Comparison of ENCODE assay signal across 10 mouse cellular contexts in the genomic region with DNA sequence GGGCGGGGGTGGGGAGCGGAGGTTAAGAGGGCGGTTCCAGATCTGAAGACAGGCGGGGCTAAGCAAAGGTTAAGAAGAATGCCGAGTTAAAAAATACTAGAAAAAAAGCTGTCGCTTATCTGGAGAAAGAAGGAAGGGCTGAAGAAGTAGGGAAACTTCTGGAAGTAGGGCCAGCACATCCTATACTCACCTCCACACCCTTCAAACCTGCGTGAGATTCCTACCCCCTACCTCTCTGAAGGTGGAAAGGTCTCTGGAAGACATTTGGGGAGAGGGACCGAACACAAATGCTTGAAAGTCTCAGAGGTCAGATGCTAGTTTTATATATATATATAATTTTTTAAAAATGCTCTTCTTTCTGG. TPM values are rescaled to one million over a fixed set of nuclear protein-coding genes. Genes with fewer than 3 reads are reported as not detected.
DNase-seq lines count a peak whose midpoint lies in the region; ATAC-seq and TF ChIP-seq lines count a peak whose summit lies in the region.
"Had no signal": no experiment of that assay in that cellular context is flagged by ENCODE, and none has a peak within 500 bp of the region (broad histone marks: within the 10 kb centered on the region; RNA-seq: fewer than 3 reads in every experiment).

No protein-coding gene starts in this region.

- H3K27me3 ChIP-seq in kidney, adult 2 months (replicated peaks; ENCODE audit: control insufficient read depth, insufficient read depth, low read length) = no peaks in the 10 kb centered on the region
- peaks cover 3% of the 10 kb centered on the region; the same call in 1 of the 2 replicates for H3K27me3 ChIP-seq in hindbrain, embryonic 12.5 days
- H3K27me3 ChIP-seq in midbrain, embryonic 11.5 days (ENCODE audit: control insufficient read depth, insufficient read depth, low read length) = no peaks in the 10 kb centered on the region

- 5% methylated on average over 8 of the region's 8 CpGs for WGBS in kidney, adult 2 months
- 8% methylated on average over 8 of the region's 8 CpGs for WGBS in hindbrain, embryonic 12.5 days
- 8% methylated on average over 8 of the region's 8 CpGs for WGBS in midbrain, embryonic 11.5 days

- no peak for TF ChIP-seq CTCF in kidney, adult 2 months (conservative IDR thresholded peaks at IDR 0.05; ENCODE audit: insufficient read depth, insufficient read length, low read depth, low read length)
- no peak for TF ChIP-seq CTCF in bone marrow macrophage, adult 2 months (IDR thresholded peaks at IDR 0.05; ENCODE audit: low read depth, low read length)

- no peak for DNase-seq in kidney, adult 2 months
- DNase-seq in kidney, adult 18-20 months = no peak
- no peak for DNase-seq in midbrain, embryonic 11.5 days (ENCODE audit: low spot score, missing footprints)
- DNase-seq in gastrocnemius, postnatal 14 days = no peak
- no peak for DNase-seq in gastrocnemius, postnatal 25 days
- no peak for DNase-seq in thymus, postnatal 25 days

- peak overlapping the region; percentile 50 for H3K4me3 ChIP-seq in kidney, adult 2 months (ENCODE audit: insufficient read depth, low read depth, low read length)
- peak overlapping the region; percentile 39 for H3K4me3 ChIP-seq in bone marrow macrophage, adult 2 months (ENCODE audit: insufficient read depth, low read length)
- H3K4me3 ChIP-seq in hindbrain, embryonic 12.5 days = peak overlapping the region; percentile 41
- H3K4me3 ChIP-seq in midbrain, embryonic 11.5 days (ENCODE audit: low read depth, low read length) = peak overlapping the region; percentile 52

- no peak for TF ChIP-seq POLR2A in kidney, adult 2 months (IDR thresholded peaks at IDR 0.05; ENCODE audit: low read depth, low read length)
- no peak for TF ChIP-seq POLR2A in bone marrow macrophage, adult 2 months (IDR thresholded peaks at IDR 0.05; ENCODE audit: borderline replicate concordance, low read depth, low read length)

- no peaks in the 10 kb centered on the region for H3K9me3 ChIP-seq in hindbrain, embryonic 12.5 days (replicated peaks)
- H3K9me3 ChIP-seq in midbrain, embryonic 11.5 days (ENCODE audit: control insufficient read depth, low read length) = no peaks in the 10 kb centered on the region

- H3K4me2 ChIP-seq in hindbrain, embryonic 12.5 days (replicated peaks) = peak overlapping the region; percentile 72
- peak overlapping the region; percentile 87 for H3K4me2 ChIP-seq in midbrain, embryonic 11.5 days

- H3K9ac ChIP-seq in hindbrain, embryonic 12.5 days = peak overlapping the region; percentile 41; the same call in 1 of the 2 replicates
- peak overlapping the region; percentile 68 for H3K9ac ChIP-seq in midbrain, embryonic 11.5 days (ENCODE audit: low read length)

- intact Hi-C loops in gastrocnemius, postnatal 14 days (cut with DNase I; ENCODE audit: low total_unique reads) = no loop called here

- H3K36me3 ChIP-seq in kidney, adult 2 months (ENCODE audit: control insufficient read depth, insufficient read depth, low read length) = no peaks in the 10 kb centered on the region
- H3K36me3 ChIP-seq in hindbrain, embryonic 12.5 days = no peaks in the 10 kb centered on the region
- H3K36me3 ChIP-seq in midbrain, embryonic 11.5 days (ENCODE audit: control insufficient read depth, insufficient read depth, low read length) = no peaks in the 10 kb centered on the region

- H3K27ac ChIP-seq in kidney, adult 2 months (ENCODE audit: insufficient read depth, low read depth, low read length) = peak overlapping the region; percentile 79
- no peak overlapping the region for H3K27ac ChIP-seq in bone marrow macrophage, adult 2 months (ENCODE audit: insufficient read depth, low read depth, low read length)
- no peak overlapping the region for H3K27ac ChIP-seq in hindbrain, embryonic 12.5 days
- no peak overlapping the region for H3K27ac ChIP-seq in midbrain, embryonic 11.5 days (ENCODE audit: low read depth, low read length)

- no peak for ATAC-seq in hindbrain, embryonic 12.5 days (ENCODE audit: low FRiP score)
- no peak for ATAC-seq in midbrain, embryonic 11.5 days (ENCODE audit: low FRiP score)

- H3K4me1 ChIP-seq in kidney, adult 2 months (ENCODE audit: control insufficient read depth, insufficient read depth, low read length) = peaks cover 12% of the 10 kb centered on the region
- peaks cover 10% of the 10 kb centered on the region for H3K4me1 ChIP-seq in bone marrow macrophage, adult 2 months (ENCODE audit: control insufficient read depth, insufficient read depth, low read length)
- H3K4me1 ChIP-seq in hindbrain, embryonic 12.5 days = 0 out of 2 replicates have a peak, but pooled peaks cover 4% of the 10 kb centered on the region
- no peaks in the 10 kb centered on the region for H3K4me1 ChIP-seq in midbrain, embryonic 11.5 days (ENCODE audit: control insufficient read depth, insufficient read depth, low read length)

RNA-seq across cellular contexts. Expression of gene Pctp, which starts 0.3 kb away (rescaled TPM):
- 8.7 and 12.3 TPM in 2 replicates for polyA plus RNA-seq in kidney, adult 2 months (2012; rRNA removed)
- polyA plus RNA-seq in bone marrow macrophage, adult 2 months (2012; ENCODE audit: insufficient read depth, insufficient read length, missing spikeins) = 19.7 and 20.1 TPM in 2 replicates
- 4.3 and 4.6 TPM in 2 replicates for polyA plus RNA-seq in hindbrain, embryonic 12.5 days (2016; fragmentation: Nextera tagmentation; extraction: Ambion mirVana)
- polyA plus RNA-seq in midbrain, embryonic 11.5 days (2014; fragmentation: Nextera tagmentation; extraction: Ambion mirVana) = 7.7 and 8.3 TPM in 2 replicates
- total RNA-seq in gastrocnemius, postnatal 14 days (2021) = 1 to 10 TPM; 2.6 to 3.0 TPM
- 1 to 10 TPM; 2.2 to 2.9 TPM for total RNA-seq in gastrocnemius, postnatal 25 days (2021)

RNA-seq across cellular contexts. Expression of gene Tmem100, which starts 27.2 kb away (rescaled TPM):
- polyA plus RNA-seq in kidney, adult 2 months (2012; rRNA removed) = 1.5 and 1.8 TPM in 2 replicates
- 0.45 TPM in 1 of 2 replicates, not detected in the other for polyA plus RNA-seq in bone marrow macrophage, adult 2 months (2012; ENCODE audit: insufficient read depth, insufficient read length, missing spikeins)
- 10.5 and 11.2 TPM in 2 replicates for polyA plus RNA-seq in hindbrain, embryonic 12.5 days (2016; fragmentation: Nextera tagmentation; extraction: Ambion mirVana)
- polyA plus RNA-seq in midbrain, embryonic 11.5 days (2014; fragmentation: Nextera tagmentation; extraction: Ambion mirVana) = 6.1 and 6.3 TPM in 2 replicates
- total RNA-seq in gastrocnemius, postnatal 14 days (2021) = 10 to 100 TPM; 12.8 to 16.8 TPM
- total RNA-seq in gastrocnemius, postnatal 25 days (2021) = 10 to 100 TPM in 1 of 2 experiments, 1 to 10 TPM in 1; 6.9 to 15.7 TPM
- total RNA-seq: monocyte, adult 5-6 weeks had no signal
- polyA plus RNA-seq: Patski had no signal
